Mouse (Mus musculus) erythroblast, adult 5-6 weeks (primary cell): Measurements from ENCODE around the gene Ppp1r35. TPM values are rescaled to one million over a fixed set of nuclear protein-coding genes. Genes with fewer than 3 reads are reported as not detected.

Experiments
- ATAC-seq: replicated peaks from 2 replicates; pipeline ENCODE4 v1.8.0; 2016; ENCODE audit warnings: moderate number of reproducible peaks, mild to moderate bottlenecking, moderate TSS enrichment, inconsistent platforms; ENCODE audit not compliant: poor library complexity, low FRiP score, severe bottlenecking
- total RNA-seq, 2 experiments: library from RNA; stranded (forward) in 1 of 2; stranded (reverse) in 1 of 2; fragments of 150-400 nt in 1 of 2; fragments of 200-764, 138-1000 nt in 1 of 2; gene quantifications; 2 replicates each; pipeline versions ENCODE4 v1.2.3 to v1.2.4; 2015 to 2017; ENCODE audit warnings: low replicate concordance in 2 of 2

Gene Ppp1r35
- total RNA-seq, 2 experiments from 2014 or later, result 12.0 to 24.2 TPM

GRCm38 (mm10) chr5:137822602-137823001, 44.0 kb downstream of the Ppp1r35 start:
- no peak for ATAC-seq

DNA sequence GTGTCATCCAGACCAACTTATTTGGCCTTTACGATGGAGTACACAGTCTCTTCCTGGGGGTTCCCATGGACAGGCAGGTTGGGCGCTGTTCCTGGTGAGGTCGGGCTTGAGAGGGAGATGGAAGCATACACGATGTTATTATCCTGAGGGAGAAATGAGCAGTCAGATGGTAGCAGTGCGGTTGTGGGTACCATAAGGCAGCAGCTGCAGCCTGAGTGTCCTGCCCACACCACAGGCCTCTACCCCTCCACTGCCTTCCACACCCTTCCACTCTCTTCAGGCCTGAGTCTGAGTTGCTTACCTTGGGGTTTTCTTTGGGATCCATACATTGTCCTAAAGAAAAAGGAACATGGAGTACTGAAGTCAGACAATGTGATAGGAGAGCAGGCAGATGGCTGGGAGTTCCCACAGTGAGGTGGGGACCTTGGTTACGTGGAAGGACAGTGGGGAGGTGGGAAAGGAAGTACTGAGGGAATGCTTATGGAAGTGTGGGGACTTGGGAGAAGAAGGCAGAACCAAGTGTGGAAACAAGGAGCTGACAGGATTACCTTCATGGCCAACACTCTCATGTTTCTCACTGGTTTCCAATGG, 44.9 kb downstream of the Ppp1r35 start:
- no peak for ATAC-seq

DNA sequence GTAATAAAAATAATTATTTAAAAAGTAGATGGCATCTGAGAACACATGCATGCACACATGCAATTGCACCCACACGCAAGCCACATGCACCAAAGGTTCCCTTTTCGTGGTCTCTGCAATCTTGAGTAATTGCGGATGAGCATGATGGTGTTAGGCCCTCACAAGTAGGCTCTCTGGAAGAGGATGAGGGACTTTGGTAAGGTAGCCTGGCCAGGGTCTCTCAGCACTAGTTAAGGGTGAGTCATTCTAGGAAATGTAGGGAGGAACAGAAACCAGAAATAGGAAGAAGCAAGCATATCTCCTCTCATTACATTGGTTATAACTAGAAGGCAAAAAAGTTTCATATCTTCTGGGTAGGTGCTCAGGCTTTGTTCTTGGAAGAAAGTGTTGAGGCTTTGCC, 46.4 kb downstream of the Ppp1r35 start:
- no peak for ATAC-seq

DNA sequence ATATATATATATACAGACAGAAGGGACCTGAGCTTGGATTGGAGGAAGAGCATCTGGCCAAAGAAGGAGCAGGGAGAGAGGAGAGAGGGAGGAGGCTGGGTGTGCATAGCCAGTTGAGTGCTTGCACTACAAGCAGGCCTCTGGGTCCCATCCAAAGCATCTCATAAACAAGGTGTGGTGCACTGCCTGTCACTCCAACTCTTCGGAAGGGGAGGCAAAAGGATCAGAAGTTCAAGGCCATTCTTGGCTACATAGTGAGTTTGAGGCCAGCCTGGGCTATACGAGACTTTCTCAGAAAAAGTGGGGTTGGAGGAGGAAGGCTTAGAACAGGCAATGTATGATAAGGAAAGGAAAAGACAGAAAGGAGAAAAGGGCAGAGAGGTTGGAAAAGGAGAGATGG, 47.3 kb downstream of the Ppp1r35 start:
- ATAC-seq, result no peak

DNA sequence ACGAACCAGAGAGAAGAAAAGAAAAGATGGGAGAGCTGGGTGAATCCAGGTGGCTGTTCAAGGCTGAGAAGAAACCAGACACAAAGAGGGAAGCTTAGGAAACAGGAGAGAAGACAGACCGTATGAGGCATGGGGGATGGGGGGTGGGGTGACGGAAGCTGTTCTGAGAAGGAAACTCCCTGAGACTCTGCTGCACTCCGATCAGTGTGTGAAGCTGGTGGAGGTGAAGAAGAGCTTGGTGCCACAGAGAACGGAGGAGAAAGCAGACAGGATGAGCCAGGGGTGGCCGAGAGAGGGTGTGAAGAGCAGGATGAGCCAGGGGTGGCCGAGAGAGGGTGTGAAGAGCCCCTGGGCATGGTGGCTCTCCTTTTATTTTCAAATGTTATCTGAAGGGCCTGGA, 47.8 kb downstream of the Ppp1r35 start:
- ATAC-seq, result no peak

- ATAC-seq, result no peak
Observed at GRCm38 (mm10) chr5:137828694-137829093, 50.0 kb downstream of the Ppp1r35 start.

Other genes starting within 250 kb of the Ppp1r35 start
- gene Epo, start 245.6 kb upstream of the Ppp1r35 start, total RNA-seq (2015; ENCODE audit: low replicate concordance), result not detected in 2 replicates
- gene Epo, start 245.6 kb upstream of the Ppp1r35 start, total RNA-seq (2017; ENCODE audit: low replicate concordance), result not detected in 2 replicates
- 77.0 and 113 TPM in 2 replicates for gene Gnb2, start 245.3 kb upstream of the Ppp1r35 start, total RNA-seq (2015; ENCODE audit: low replicate concordance)
- 94.2 and 96.3 TPM in 2 replicates for gene Gnb2, start 245.3 kb upstream of the Ppp1r35 start, total RNA-seq (2017; ENCODE audit: low replicate concordance)
- gene Actl6b, start 225.3 kb upstream of the Ppp1r35 start, total RNA-seq (2015; ENCODE audit: low replicate concordance), result not detected in 2 replicates
- not detected in 2 replicates for gene Actl6b, start 225.3 kb upstream of the Ppp1r35 start, total RNA-seq (2017; ENCODE audit: low replicate concordance)
- 11.9 and 16.5 TPM in 2 replicates for gene Tfr2, start 209.0 kb upstream of the Ppp1r35 start, total RNA-seq (2015; ENCODE audit: low replicate concordance)
- gene Tfr2, start 209.0 kb upstream of the Ppp1r35 start, total RNA-seq (2017; ENCODE audit: low replicate concordance), result 11.8 and 13.7 TPM in 2 replicates
- 18.6 and 37.2 TPM in 2 replicates for gene Mospd3, start 177.8 kb upstream of the Ppp1r35 start, total RNA-seq (2015; ENCODE audit: low replicate concordance)
- 0.43 TPM in 1 of 2 replicates, not detected in the other for gene Mospd3, start 177.8 kb upstream of the Ppp1r35 start, total RNA-seq (2017; ENCODE audit: low replicate concordance)
- gene Pcolce, start 165.1 kb upstream of the Ppp1r35 start, total RNA-seq (2015; ENCODE audit: low replicate concordance), result not detected in 2 replicates
- gene Pcolce, start 165.1 kb upstream of the Ppp1r35 start, total RNA-seq (2017; ENCODE audit: low replicate concordance), result not detected in 2 replicates
- gene Fbxo24, start 149.8 kb upstream of the Ppp1r35 start, total RNA-seq (2015; ENCODE audit: low replicate concordance), result not detected in 2 replicates
- not detected in 2 replicates for gene Fbxo24, start 149.8 kb upstream of the Ppp1r35 start, total RNA-seq (2017; ENCODE audit: low replicate concordance)
- 9.0 and 27.2 TPM in 2 replicates for gene Lrch4, start 149.7 kb upstream of the Ppp1r35 start, total RNA-seq (2015; ENCODE audit: low replicate concordance)
- 10.6 and 13.9 TPM in 2 replicates for gene Lrch4, start 149.7 kb upstream of the Ppp1r35 start, total RNA-seq (2017; ENCODE audit: low replicate concordance)
- 1.9 and 6.3 TPM in 2 replicates for gene Gm20605, start 149.7 kb upstream of the Ppp1r35 start, total RNA-seq (2015; ENCODE audit: low replicate concordance)
- 0.94 and 4.7 TPM in 2 replicates for gene Gm20605, start 149.7 kb upstream of the Ppp1r35 start, total RNA-seq (2017; ENCODE audit: low replicate concordance)
- 11.0 and 17.1 TPM in 2 replicates for gene Sap25, start 137.5 kb upstream of the Ppp1r35 start, total RNA-seq (2015; ENCODE audit: low replicate concordance)
- gene Sap25, start 137.5 kb upstream of the Ppp1r35 start, total RNA-seq (2017; ENCODE audit: low replicate concordance), result 3.1 and 4.8 TPM in 2 replicates
- not detected in 2 replicates for gene Irs3, start 133.1 kb upstream of the Ppp1r35 start, total RNA-seq (2015; ENCODE audit: low replicate concordance)
- not detected in 2 replicates for gene Irs3, start 133.1 kb upstream of the Ppp1r35 start, total RNA-seq (2017; ENCODE audit: low replicate concordance)
- 9.6 and 12.1 TPM in 2 replicates for gene Agfg2, start 94.1 kb upstream of the Ppp1r35 start, total RNA-seq (2015; ENCODE audit: low replicate concordance)
- 20.5 and 24.5 TPM in 2 replicates for gene Agfg2, start 94.1 kb upstream of the Ppp1r35 start, total RNA-seq (2017; ENCODE audit: low replicate concordance)
- 0.38 TPM in 1 of 2 replicates, not detected in the other for gene Nyap1, start 37.2 kb upstream of the Ppp1r35 start, total RNA-seq (2015; ENCODE audit: low replicate concordance)
- gene Nyap1, start 37.2 kb upstream of the Ppp1r35 start, total RNA-seq (2017; ENCODE audit: low replicate concordance), result 0.84 and 1.4 TPM in 2 replicates
- 24.5 and 44.6 TPM in 2 replicates for gene Tsc22d4, start 33.1 kb upstream of the Ppp1r35 start, total RNA-seq (2015; ENCODE audit: low replicate concordance)
- gene Tsc22d4, start 33.1 kb upstream of the Ppp1r35 start, total RNA-seq (2017; ENCODE audit: low replicate concordance), result 69.5 and 76.3 TPM in 2 replicates
- gene Mepce, start 8.8 kb downstream of the Ppp1r35 start, total RNA-seq (2015; ENCODE audit: low replicate concordance), result 7.7 and 11.7 TPM in 2 replicates
- gene Mepce, start 8.8 kb downstream of the Ppp1r35 start, total RNA-seq (2017; ENCODE audit: low replicate concordance), result 4.8 and 14.4 TPM in 2 replicates
- 1.7 and 9.2 TPM in 2 replicates for gene Zcwpw1, start 8.9 kb downstream of the Ppp1r35 start, total RNA-seq (2015; ENCODE audit: low replicate concordance)
- 5.5 and 6.1 TPM in 2 replicates for gene Zcwpw1, start 8.9 kb downstream of the Ppp1r35 start, total RNA-seq (2017; ENCODE audit: low replicate concordance)
- gene Pilra, start 57.4 kb downstream of the Ppp1r35 start, total RNA-seq (2015; ENCODE audit: low replicate concordance), result 18.0 and 45.2 TPM in 2 replicates
- gene Pilra, start 57.4 kb downstream of the Ppp1r35 start, total RNA-seq (2017; ENCODE audit: low replicate concordance), result 13.0 and 21.6 TPM in 2 replicates
- 33.9 and 54.4 TPM in 2 replicates for gene Pilrb1, start 79.3 kb downstream of the Ppp1r35 start, total RNA-seq (2015; ENCODE audit: low replicate concordance)
- 17.3 and 18.4 TPM in 2 replicates for gene Pilrb1, start 79.3 kb downstream of the Ppp1r35 start, total RNA-seq (2017; ENCODE audit: low replicate concordance)
- gene Pilrb2, start 93.0 kb downstream of the Ppp1r35 start, total RNA-seq (2015; ENCODE audit: low replicate concordance), result 45.1 and 49.0 TPM in 2 replicates
- 12.4 and 30.1 TPM in 2 replicates for gene Pilrb2, start 93.0 kb downstream of the Ppp1r35 start, total RNA-seq (2017; ENCODE audit: low replicate concordance)
- gene Cyp3a13, start 142.8 kb downstream of the Ppp1r35 start, total RNA-seq (2015; ENCODE audit: low replicate concordance), result not detected in 2 replicates
- gene Cyp3a13, start 142.8 kb downstream of the Ppp1r35 start, total RNA-seq (2017; ENCODE audit: low replicate concordance), result 0.09 TPM in 1 of 2 replicates, not detected in the other
- not detected in 2 replicates for gene Gjc3, start 184.2 kb downstream of the Ppp1r35 start, total RNA-seq (2015; ENCODE audit: low replicate concordance)
- not detected in 2 replicates for gene Gjc3, start 184.2 kb downstream of the Ppp1r35 start, total RNA-seq (2017; ENCODE audit: low replicate concordance)
- not detected in 2 replicates for gene Azgp1, start 202.7 kb downstream of the Ppp1r35 start, total RNA-seq (2015; ENCODE audit: low replicate concordance)
- not detected in 2 replicates for gene Azgp1, start 202.7 kb downstream of the Ppp1r35 start, total RNA-seq (2017; ENCODE audit: low replicate concordance)
- gene Smok3a, start 242.4 kb downstream of the Ppp1r35 start, total RNA-seq (2015; ENCODE audit: low replicate concordance), result not detected in 2 replicates
- 0.09 TPM in 1 of 2 replicates, not detected in the other for gene Smok3a, start 242.4 kb downstream of the Ppp1r35 start, total RNA-seq (2017; ENCODE audit: low replicate concordance)
- not detected in 2 replicates for gene Smok3b, start 242.6 kb downstream of the Ppp1r35 start, total RNA-seq (2015; ENCODE audit: low replicate concordance)
- not detected in 2 replicates for gene Smok3b, start 242.6 kb downstream of the Ppp1r35 start, total RNA-seq (2017; ENCODE audit: low replicate concordance)